Mouse (Mus musculus) bone marrow, adult 2 months (tissue): ENCODE results near the gene Cdc34. TPM values are rescaled to one million over a fixed set of nuclear protein-coding genes. Genes with fewer than 3 reads are reported as not detected.

Experiments
- H3K27ac ChIP-seq: fragments of 200-500 bp; 2 replicates; pipeline ENCODE4 v1.5.1; 2012; ENCODE audit warnings: low read depth, mild to moderate bottlenecking, control low read depth, inconsistent platforms, low read length; ENCODE audit not compliant: control insufficient read depth, poor library complexity, insufficient read depth
- H3K4me1 ChIP-seq: fragments of 200-500 bp; 2 replicates; pipeline ENCODE4 v1.6.1; 2011; ENCODE audit warnings: low read length; ENCODE audit not compliant: control insufficient read depth, insufficient read depth
- H3K4me3 ChIP-seq: fragments of 200-500 bp; replicated peaks from 2 replicates; pipeline ENCODE3; 2011; ENCODE audit warnings: mild to moderate bottlenecking, low read depth, low read length, control low read depth; ENCODE audit not compliant: control insufficient read depth
- CTCF ChIP-seq: fragments of 200-500 bp; IDR thresholded peaks from 2 replicates; pipeline ENCODE4 v1.5.1; 2011; ENCODE audit warnings: low read length, control low read depth; ENCODE audit not compliant: control insufficient read depth, insufficient read depth
- POLR2A ChIP-seq: fragments of 200-500 bp; IDR thresholded peaks from 2 replicates; pipeline ENCODE4 v1.6.1; 2011; ENCODE audit warnings: low read depth, mild to moderate bottlenecking, control low read depth, low read length, borderline replicate concordance; ENCODE audit not compliant: control insufficient read depth
- WGBS: fragments of 180-500 bp; shearing (Covaris S2); methylation state at CpG from one replicate; pipeline ENCODE4 v1.1.7; 2018; 5-methylcytosine and 5-hydroxymethylcytosine counted together
- polyA plus RNA-seq: library from polyadenylated mRNA; stranded (reverse); fragments of >200 nt; gene quantifications from 2 replicates; pipeline ENCODE4 v1.2.4, GENCODE M21; 2011; ENCODE audit warnings: low replicate concordance; ENCODE audit not compliant: missing spikeins, insufficient read depth, insufficient read length

Cdc34 gene
- polyA plus RNA-seq, 1 experiment, result 98.6 TPM

DNA sequence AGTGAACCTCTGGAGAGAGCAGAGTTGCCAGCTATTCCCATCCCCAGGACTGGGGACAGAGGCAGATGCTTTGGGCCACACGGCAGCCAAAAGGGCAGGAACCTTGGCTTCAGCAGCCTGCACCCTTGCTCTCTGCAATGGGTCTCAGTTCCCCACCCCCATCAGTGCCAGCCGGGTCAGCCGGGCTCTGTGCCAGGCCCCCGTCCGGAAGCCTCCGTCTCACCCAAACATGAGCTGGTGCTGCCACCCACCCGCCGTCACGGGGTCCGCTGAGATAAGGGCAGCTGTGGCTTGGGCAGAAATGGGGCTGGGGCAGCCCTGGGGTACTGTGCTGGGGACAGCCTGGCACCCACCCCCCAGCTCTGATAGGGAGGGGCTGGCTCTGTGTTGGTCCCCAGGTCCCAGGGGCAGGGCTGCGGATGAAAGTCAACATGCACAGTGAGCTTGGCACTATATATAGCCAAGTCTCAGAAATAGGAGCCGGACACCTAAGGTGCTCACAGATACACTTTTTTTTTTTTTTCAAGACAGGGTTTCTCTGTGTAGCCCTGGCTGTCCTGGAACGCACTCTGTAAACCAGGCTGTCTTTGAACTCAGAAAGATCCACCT is 47.5 kb downstream of the Cdc34 start:
- H3K4me1 ChIP-seq, result no peaks in the 10 kb centered on the region
- TF ChIP-seq CTCF (no peak), POLR2A (no peak)
- no peak overlapping the region for H3K4me3 ChIP-seq
- no peak overlapping the region for H3K27ac ChIP-seq
- WGBS, result 44% methylated on average over 13 of the region's 13 CpGs

DNA sequence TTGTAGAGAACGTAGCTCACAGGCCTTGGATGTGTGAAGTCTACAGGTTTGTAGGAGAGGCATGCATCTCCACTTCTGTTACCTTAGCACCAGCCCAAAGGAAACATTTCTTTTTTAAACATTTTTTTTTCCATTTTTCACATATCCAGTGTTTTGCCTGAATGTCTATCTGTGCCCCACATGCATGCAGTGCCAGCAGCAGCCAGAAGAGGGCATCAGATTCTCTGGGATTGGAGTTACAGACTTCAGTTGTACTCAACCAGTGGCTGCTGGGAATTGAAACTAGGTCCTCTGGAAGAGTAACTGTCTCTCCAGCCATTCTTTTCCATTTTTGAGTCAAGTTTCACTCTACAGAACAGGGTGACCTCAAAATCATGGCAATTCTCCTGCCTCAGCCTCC is 50.5 kb downstream of the Cdc34 start:
- H3K4me3 ChIP-seq, result no peak overlapping the region
- 89% methylated on average over 1 of the region's 1 CpGs for WGBS
- H3K27ac ChIP-seq, result no peak overlapping the region
- no peak for TF ChIP-seq POLR2A
- peak; percentile 65 for TF ChIP-seq CTCF
- H3K4me1 ChIP-seq, result no peaks in the 10 kb centered on the region

DNA sequence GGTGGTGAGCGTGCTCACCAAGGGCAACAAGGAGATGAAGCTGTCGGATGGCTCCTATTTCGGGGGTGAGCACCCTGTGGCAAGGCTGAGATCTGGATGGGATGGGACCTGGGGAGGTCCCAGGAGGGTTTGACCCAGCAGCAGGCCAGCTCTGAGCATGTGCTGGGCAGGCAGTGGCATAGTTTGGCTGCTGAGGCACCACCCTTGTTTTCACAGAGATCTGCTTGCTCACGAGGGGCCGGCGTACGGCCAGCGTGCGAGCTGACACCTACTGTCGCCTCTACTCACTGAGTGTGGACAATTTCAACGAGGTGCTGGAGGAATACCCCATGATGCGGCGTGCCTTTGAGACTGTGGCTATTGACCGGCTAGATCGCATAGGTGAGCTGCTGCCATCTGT is 51.9 kb downstream of the Cdc34 start:
- WGBS, result 92% methylated on average over 15 of the region's 15 CpGs
- TF ChIP-seq POLR2A (no peak), CTCF (no peak)
- Histone ChIP-seq H3K4me3 (no peak overlapping the region), H3K27ac (no peak overlapping the region), H3K4me1 (no peaks in the 10 kb centered on the region)

DNA sequence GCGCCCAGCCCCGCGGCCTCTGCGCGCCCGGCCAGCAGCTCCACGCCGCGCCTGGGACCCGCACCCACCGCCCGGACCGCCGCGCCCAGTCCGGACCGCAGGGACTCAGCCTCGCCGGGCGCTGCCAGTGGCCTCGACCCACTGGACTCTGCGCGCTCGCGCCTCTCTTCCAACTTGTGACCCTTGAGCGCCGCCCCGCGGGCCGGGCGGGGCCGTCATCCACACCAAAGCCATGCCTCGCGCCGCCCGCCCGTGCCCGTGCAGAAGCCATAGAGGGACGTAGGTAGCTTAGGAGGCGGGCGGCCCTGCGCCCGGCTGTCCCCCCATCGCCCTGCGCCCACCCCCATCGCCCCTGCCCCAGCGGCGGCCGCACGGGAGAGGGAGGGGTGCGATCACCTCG is 53.4 kb downstream of the Cdc34 start:
- Histone ChIP-seq H3K27ac (no peak overlapping the region), H3K4me3 (no peak overlapping the region), H3K4me1 (no peaks in the 10 kb centered on the region)
- 92% methylated on average over 52 of the region's 52 CpGs for WGBS
- TF ChIP-seq CTCF (no peak), POLR2A (no peak)

DNA sequence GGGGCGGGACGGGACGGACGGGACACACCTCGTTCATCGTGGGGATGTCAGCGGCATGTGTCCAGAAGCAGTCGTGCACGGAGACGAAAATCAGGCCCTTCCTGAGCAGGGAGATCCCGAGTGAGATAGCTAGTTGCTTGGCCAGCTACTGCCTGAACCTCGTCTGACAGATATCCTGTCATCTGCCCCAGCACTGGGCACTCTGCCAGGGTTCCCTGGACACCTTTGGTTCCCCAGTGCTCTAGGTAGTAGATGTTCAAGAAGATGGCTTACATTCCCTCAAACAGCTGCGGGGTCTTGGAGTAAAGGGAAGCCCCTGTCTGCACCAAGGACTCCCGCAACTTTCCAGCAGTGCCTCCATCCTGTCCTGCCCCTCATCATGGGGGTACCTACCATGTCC is 54.7 kb downstream of the Cdc34 start:
- Histone ChIP-seq H3K4me1 (no peaks in the 10 kb centered on the region), H3K4me3 (no peak overlapping the region), H3K27ac (no peak overlapping the region)
- WGBS, result 86% methylated on average over 13 of the region's 14 CpGs
- no peak for TF ChIP-seq CTCF
- TF ChIP-seq POLR2A, result no peak

Other genes starting within 250 kb of the Cdc34 start
- gene Vmn2r83, start 213.5 kb upstream of the Cdc34 start, polyA plus RNA-seq, result not detected in 2 replicates
- 1.7 and 2.6 TPM in 2 replicates for gene Plpp2, start 148.4 kb upstream of the Cdc34 start, polyA plus RNA-seq
- gene Mier2, start 127.0 kb upstream of the Cdc34 start, polyA plus RNA-seq, result 18.7 and 21.7 TPM in 2 replicates
- gene Theg, start 94.9 kb upstream of the Cdc34 start, polyA plus RNA-seq, result not detected in 2 replicates
- gene C2cd4c, start 68.2 kb upstream of the Cdc34 start, polyA plus RNA-seq, result not detected in 2 replicates
- 1.1 and 2.1 TPM in 2 replicates for gene Shc2, start 44.3 kb upstream of the Cdc34 start, polyA plus RNA-seq
- not detected in 2 replicates for gene Odf3l2, start 36.5 kb upstream of the Cdc34 start, polyA plus RNA-seq
- not detected in 2 replicates for gene Madcam1, start 17.6 kb upstream of the Cdc34 start, polyA plus RNA-seq
- 4.9 and 12.2 TPM in 2 replicates for gene Tpgs1, start 12.8 kb upstream of the Cdc34 start, polyA plus RNA-seq
- not detected in 2 replicates for gene Gzmm, start 6.8 kb downstream of the Cdc34 start, polyA plus RNA-seq
- gene Bsg, start 22.3 kb downstream of the Cdc34 start, polyA plus RNA-seq, result 465 and 588 TPM in 2 replicates
- gene Hcn2, start 34.4 kb downstream of the Cdc34 start, polyA plus RNA-seq, result 0.31 TPM in 1 of 2 replicates, not detected in the other
- 20.0 and 29.6 TPM in 2 replicates for gene Polrmt, start 64.4 kb downstream of the Cdc34 start, polyA plus RNA-seq
- gene Fgf22, start 72.9 kb downstream of the Cdc34 start, polyA plus RNA-seq, result not detected in 2 replicates
- gene Rnf126, start 84.8 kb downstream of the Cdc34 start, polyA plus RNA-seq, result 26.5 and 42.8 TPM in 2 replicates
- gene Fstl3, start 95.1 kb downstream of the Cdc34 start, polyA plus RNA-seq, result 1.0 and 1.8 TPM in 2 replicates
- 13.1 and 40.0 TPM in 2 replicates for gene Prss57, start 108.8 kb downstream of the Cdc34 start, polyA plus RNA-seq
- gene Palm, start 111.4 kb downstream of the Cdc34 start, polyA plus RNA-seq, result 19.7 and 36.1 TPM in 2 replicates
- gene Misp, start 138.8 kb downstream of the Cdc34 start, polyA plus RNA-seq, result not detected in 2 replicates
- 113 and 188 TPM in 2 replicates for gene Ptbp1, start 172.2 kb downstream of the Cdc34 start, polyA plus RNA-seq
- 143 and 259 TPM in 2 replicates for gene Prtn3, start 192.3 kb downstream of the Cdc34 start, polyA plus RNA-seq
- gene Plppr3, start 192.4 kb downstream of the Cdc34 start, polyA plus RNA-seq, result 16.4 and 32.4 TPM in 2 replicates
- gene Elane, start 204.1 kb downstream of the Cdc34 start, polyA plus RNA-seq, result 102 and 162 TPM in 2 replicates
- gene Cfd, start 208.7 kb downstream of the Cdc34 start, polyA plus RNA-seq, result 20.0 TPM in 1 of 2 replicates, not detected in the other
- gene Med16, start 226.7 kb downstream of the Cdc34 start, polyA plus RNA-seq, result 12.3 and 19.2 TPM in 2 replicates
- not detected in 2 replicates for gene Gm26602, start 228.7 kb downstream of the Cdc34 start, polyA plus RNA-seq
- 1.5 TPM in 1 of 2 replicates, not detected in the other for gene Kiss1r, start 234.8 kb downstream of the Cdc34 start, polyA plus RNA-seq
- gene R3hdm4, start 239.0 kb downstream of the Cdc34 start, polyA plus RNA-seq, result 182 and 197 TPM in 2 replicates
- gene Arid3a, start 244.8 kb downstream of the Cdc34 start, polyA plus RNA-seq, result 12.4 and 27.6 TPM in 2 replicates